Mouse (Mus musculus) activated CD4-positive, CD25-positive, alpha-beta regulatory T cell, adult 4 months (primary cell): ENCODE data around the gene Gm43191. TPM values are rescaled to one million over a fixed set of nuclear protein-coding genes. Genes with fewer than 3 reads are reported as not detected.
A peak's percentile ranks its signal among the peaks of the same experiment; 100 is the strongest.
"Not testable (repeated sequence)": the region's sequence is repeated elsewhere in the genome, so short reads cannot be mapped to it uniquely, and the experiment has no call there.

Experiments
- ATAC-seq: one replicate; pipeline ENCODE4 v1.8.0; 2017
- polyA plus RNA-seq, 2 experiments: library from polyadenylated mRNA; unstranded; fragments of 100-300 nt; shearing (Covaris generic); gene quantifications; one replicate each; pipeline ENCODE4 v1.2.1; 2017

Gm43191 gene
- polyA plus RNA-seq: not detected

- no peak for ATAC-seq
Measured at GRCm38 (mm10) chr3:116681160-116681559, at the start of gene Gm43191. Gm43191 (minus strand) TSS chr3:116681260.

GRCm38 (mm10) chr3:116729483-116730174, 48.6 kb upstream of the Gm43191 start:
- no peak for ATAC-seq

- no peak for ATAC-seq
Measured at GRCm38 (mm10) chr3:116726807-116727206, 45.7 kb upstream of the Gm43191 start.

- ATAC-seq: peak; percentile 70
Measured at GRCm38 (mm10) chr3:116723496-116724481, 42.7 kb upstream of the Gm43191 start.

GRCm38 (mm10) chr3:116722980-116723379, 41.9 kb upstream of the Gm43191 start:
- peak; percentile 37 for ATAC-seq

GRCm38 (mm10) chr3:116718951-116719350, 37.9 kb upstream of the Gm43191 start:
- ATAC-seq: no peak

GRCm38 (mm10) chr3:116713031-116713430, 32.0 kb upstream of the Gm43191 start:
- no peak for ATAC-seq

- peak; percentile 12 for ATAC-seq
Measured at GRCm38 (mm10) chr3:116712436-116712881, 31.4 kb upstream of the Gm43191 start, which contains the start of gene Slc35a3. Slc35a3 (minus strand) TSS chr3:116712831.

- peak; percentile 80 for ATAC-seq
Measured at GRCm38 (mm10) chr3:116711624-116712435, 30.8 kb upstream of the Gm43191 start.

GRCm38 (mm10) chr3:116710941-116711340, 29.9 kb upstream of the Gm43191 start:
- no peak for ATAC-seq

GRCm38 (mm10) chr3:116705637-116706204, 24.7 kb upstream of the Gm43191 start:
- no peak for ATAC-seq

GRCm38 (mm10) chr3:116703835-116704234, 22.8 kb upstream of the Gm43191 start:
- no peak for ATAC-seq

- ATAC-seq: no peak
Measured at GRCm38 (mm10) chr3:116702647-116703272, 21.7 kb upstream of the Gm43191 start.

- no peak for ATAC-seq
Measured at GRCm38 (mm10) chr3:116701601-116702000, 20.5 kb upstream of the Gm43191 start.

GRCm38 (mm10) chr3:116698786-116699185, 17.7 kb upstream of the Gm43191 start:
- no peak for ATAC-seq

GRCm38 (mm10) chr3:116695666-116695985, 14.6 kb upstream of the Gm43191 start:
- ATAC-seq: no peak

GRCm38 (mm10) chr3:116694955-116695665, 14.1 kb upstream of the Gm43191 start:
- ATAC-seq: no peak

GRCm38 (mm10) chr3:116694312-116694711, 13.3 kb upstream of the Gm43191 start:
- no peak for ATAC-seq

- not testable (repeated sequence) for ATAC-seq
Measured at GRCm38 (mm10) chr3:116664281-116664680, 16.8 kb downstream of the Gm43191 start.

- ATAC-seq: peak; percentile 88
Measured at GRCm38 (mm10) chr3:116662463-116662863, 18.6 kb downstream of the Gm43191 start, which contains the start of gene Mfsd14a. Mfsd14a (minus strand) TSS chr3:116662677.

GRCm38 (mm10) chr3:116661870-116662414, 19.1 kb downstream of the Gm43191 start:
- ATAC-seq: peak; percentile 61
